Mouse (Mus musculus): Measurements from ENCODE around the gene Afdn. TPM values are rescaled to one million over a fixed set of nuclear protein-coding genes. Genes with fewer than 3 reads are reported as not detected.

The Afdn gene
- total and polyA plus RNA-seq, 2 experiments from 2014 or later = 41.9 to 52.8 TPM

GRCm38 (mm10) chr17:13722434-13722833, 37.9 kb upstream of the Afdn start:
- no peaks in the 10 kb centered on the region for H3K4me1 ChIP-seq (ENCODE audit: control insufficient read depth, insufficient read depth)
- no peaks in the 10 kb centered on the region for H3K9me3 ChIP-seq (replicated peaks; ENCODE audit: control insufficient read depth, low read length)
- H3K27me3 ChIP-seq (ENCODE audit: control insufficient read depth, insufficient read depth, low read length) = no peaks in the 10 kb centered on the region
- no peak for TF ChIP-seq CTCF (IDR thresholded peaks at IDR 0.05; ENCODE audit: low read depth)
- no peak for TF ChIP-seq EP300 (IDR thresholded peaks at IDR 0.05; ENCODE audit: low read depth)
- no peak overlapping the region for H3K9ac ChIP-seq (replicated peaks; ENCODE audit: low read depth, low read length)
- H3K4me3 ChIP-seq (ENCODE audit: low read depth, low read length) = no peak overlapping the region
- 82% methylated on average over 2 of the region's 2 CpGs for WGBS
- DNase-seq (ENCODE audit: low spot score) (no peak), ATAC-seq (ENCODE audit: insufficient read depth, low read depth) (no peak)
- H3K4me2 ChIP-seq (ENCODE audit: low read depth, low read length) = no peak overlapping the region
- no peak overlapping the region for H3K27ac ChIP-seq (ENCODE audit: low read depth)
- no peaks in the 10 kb centered on the region for H3K36me3 ChIP-seq (replicated peaks; ENCODE audit: control insufficient read depth, insufficient read depth, low read length)

GRCm38 (mm10) chr17:13725004-13725550, 35.3 kb upstream of the Afdn start:
- Histone ChIP-seq H3K4me2 (ENCODE audit: low read depth, low read length) (no peak overlapping the region), H3K27me3 (ENCODE audit: control insufficient read depth, insufficient read depth, low read length) (no peaks in the 10 kb centered on the region), H3K9me3 (replicated peaks; ENCODE audit: control insufficient read depth, low read length) (no peaks in the 10 kb centered on the region), H3K9ac (replicated peaks; ENCODE audit: low read depth, low read length) (no peak overlapping the region), H3K4me3 (ENCODE audit: low read depth, low read length) (no peak overlapping the region), H3K36me3 (replicated peaks; ENCODE audit: control insufficient read depth, insufficient read depth, low read length) (no peaks in the 10 kb centered on the region), H3K27ac (ENCODE audit: low read depth) (no peak overlapping the region), H3K4me1 (ENCODE audit: control insufficient read depth, insufficient read depth) (no peaks in the 10 kb centered on the region)
- no peak for ATAC-seq (ENCODE audit: insufficient read depth, low read depth)
- TF ChIP-seq CTCF (IDR thresholded peaks at IDR 0.05; ENCODE audit: low read depth) = no peak
- no peak for TF ChIP-seq EP300 (IDR thresholded peaks at IDR 0.05; ENCODE audit: low read depth)
- WGBS = 20% methylated on average over 4 of the region's 4 CpGs
- no peak for DNase-seq (ENCODE audit: low spot score)

GRCm38 (mm10) chr17:13726832-13727355, 33.4 kb upstream of the Afdn start:
- no peak for TF ChIP-seq CTCF (IDR thresholded peaks at IDR 0.05; ENCODE audit: low read depth)
- ATAC-seq (ENCODE audit: insufficient read depth, low read depth) (no peak), DNase-seq (ENCODE audit: low spot score) (no peak)
- Histone ChIP-seq H3K27me3 (ENCODE audit: control insufficient read depth, insufficient read depth, low read length) (no peaks in the 10 kb centered on the region), H3K36me3 (replicated peaks; ENCODE audit: control insufficient read depth, insufficient read depth, low read length) (no peaks in the 10 kb centered on the region), H3K9me3 (replicated peaks; ENCODE audit: control insufficient read depth, low read length) (no peaks in the 10 kb centered on the region), H3K27ac (ENCODE audit: low read depth) (no peak overlapping the region), H3K4me1 (ENCODE audit: control insufficient read depth, insufficient read depth) (peaks cover 4% of the 10 kb centered on the region), H3K4me3 (ENCODE audit: low read depth, low read length) (no peak overlapping the region), H3K9ac (replicated peaks; ENCODE audit: low read depth, low read length) (no peak overlapping the region), H3K4me2 (ENCODE audit: low read depth, low read length) (no peak overlapping the region)
- WGBS = 83% methylated on average over 8 of the region's 8 CpGs

- WGBS = 90% methylated on average over 6 of the region's 6 CpGs
These were observed 29.2 kb upstream of the Afdn start for GRCm38 (mm10) chr17:13730980-13731726.

GRCm38 (mm10) chr17:13731727-13732112, 28.6 kb upstream of the Afdn start:
- no peak overlapping the region for H3K27ac ChIP-seq (ENCODE audit: low read depth)
- no peak overlapping the region for H3K9ac ChIP-seq (replicated peaks; ENCODE audit: low read depth, low read length)
- H3K9me3 ChIP-seq (replicated peaks; ENCODE audit: control insufficient read depth, low read length) = no peaks in the 10 kb centered on the region
- peaks cover 14% of the 10 kb centered on the region for H3K4me1 ChIP-seq (ENCODE audit: control insufficient read depth, insufficient read depth)
- no peak overlapping the region for H3K4me2 ChIP-seq (ENCODE audit: low read depth, low read length)
- WGBS = 54% methylated on average over 4 of the region's 4 CpGs
- no peak overlapping the region for H3K4me3 ChIP-seq (ENCODE audit: low read depth, low read length)
- H3K27me3 ChIP-seq (ENCODE audit: control insufficient read depth, insufficient read depth, low read length) = no peaks in the 10 kb centered on the region
- no peak for ATAC-seq (ENCODE audit: insufficient read depth, low read depth)
- DNase-seq (ENCODE audit: low spot score) = no peak
- no peak for TF ChIP-seq CTCF (IDR thresholded peaks at IDR 0.05; ENCODE audit: low read depth)
- TF ChIP-seq EP300 (IDR thresholded peaks at IDR 0.05; ENCODE audit: low read depth) = no peak
- H3K36me3 ChIP-seq (replicated peaks; ENCODE audit: control insufficient read depth, insufficient read depth, low read length) = no peaks in the 10 kb centered on the region

More at GRCm38 (mm10) chr17:13730980-13731726, 29.2 kb upstream of the Afdn start:
- ATAC-seq (ENCODE audit: insufficient read depth, low read depth) = no peak
- no peak overlapping the region for H3K4me3 ChIP-seq (ENCODE audit: low read depth, low read length)
- H3K36me3 ChIP-seq (replicated peaks; ENCODE audit: control insufficient read depth, insufficient read depth, low read length) = no peaks in the 10 kb centered on the region
- TF ChIP-seq EP300 (IDR thresholded peaks at IDR 0.05; ENCODE audit: low read depth) (no peak), CTCF (IDR thresholded peaks at IDR 0.05; ENCODE audit: low read depth) (no peak)
- no peak overlapping the region for H3K9ac ChIP-seq (replicated peaks; ENCODE audit: low read depth, low read length)
- DNase-seq (ENCODE audit: low spot score) = no peak
- no peak overlapping the region for H3K27ac ChIP-seq (ENCODE audit: low read depth)
- peaks cover 10% of the 10 kb centered on the region for H3K4me1 ChIP-seq (ENCODE audit: control insufficient read depth, insufficient read depth)
- no peaks in the 10 kb centered on the region for H3K27me3 ChIP-seq (ENCODE audit: control insufficient read depth, insufficient read depth, low read length)
- H3K9me3 ChIP-seq (replicated peaks; ENCODE audit: control insufficient read depth, low read length) = no peaks in the 10 kb centered on the region
- H3K4me2 ChIP-seq (ENCODE audit: low read depth, low read length) = no peak overlapping the region

All from heart, postnatal 0 days (tissue).